Mouse (Mus musculus) heart, embryonic 12.5 days (tissue): ENCODE results near the gene Hoxa5. TPM values are rescaled to one million over a fixed set of nuclear protein-coding genes. Genes with fewer than 3 reads are reported as not detected.

Source experiments
- ATAC-seq: fragments of 200-750 bp; cut with Nextera tagmentation; 2 replicates; pipeline ENCODE4 v1.8.0; 2017; ENCODE audit warnings: moderate TSS enrichment, moderate library complexity; ENCODE audit not compliant: insufficient number of reproducible peaks, low FRiP score
- H3K27ac ChIP-seq: fragments of 300-500 bp; sonication (generic); 2 replicates; pipeline ENCODE4 v1.5.1; 2016; ENCODE audit warnings: mild to moderate bottlenecking, moderate library complexity; ENCODE audit not compliant: poor library complexity, severe bottlenecking
- H3K27me3 ChIP-seq: fragments of 300-500 bp; sonication (generic); replicated peaks from 2 replicates; pipeline ENCODE4 v1.6.1; 2016; ENCODE audit warnings: mild to moderate bottlenecking, moderate library complexity
- H3K36me3 ChIP-seq: fragments of 300-500 bp; sonication (generic); 2 replicates; pipeline ENCODE4 v1.6.1; 2016; ENCODE audit warnings: mild to moderate bottlenecking, moderate library complexity
- H3K4me1 ChIP-seq: fragments of 300-500 bp; sonication (generic); replicated peaks from 2 replicates; pipeline ENCODE4 v1.6.1; 2016; ENCODE audit warnings: mild to moderate bottlenecking
- H3K4me2 ChIP-seq: fragments of 300-500 bp; sonication (generic); 2 replicates; pipeline ENCODE4 v1.6.1; 2016; ENCODE audit warnings: mild to moderate bottlenecking, moderate library complexity
- H3K4me3 ChIP-seq: fragments of 300-500 bp; sonication (generic); 2 replicates; pipeline ENCODE4 v1.5.1; 2016; ENCODE audit warnings: mild to moderate bottlenecking
- H3K9ac ChIP-seq: fragments of 300-500 bp; sonication (generic); 2 replicates; pipeline ENCODE4 v1.6.1; 2016; ENCODE audit warnings: mild to moderate bottlenecking, moderate library complexity
- H3K9me3 ChIP-seq: fragments of 300-500 bp; sonication (generic); replicated peaks from 2 replicates; pipeline ENCODE4 v1.6.1; 2016; ENCODE audit warnings: mild to moderate bottlenecking, moderate library complexity
- WGBS: fragments of 180-500 bp; shearing (Covaris S2); methylation state at CpG from one replicate; pipeline ENCODE4 v1.1.7; 2016; 5-methylcytosine and 5-hydroxymethylcytosine counted together
- polyA plus RNA-seq: library from polyadenylated mRNA; unstranded; fragments of >200 nt; fragmentation: Nextera tagmentation; extraction: Ambion mirVana; gene quantifications from 2 replicates; pipeline ENCODE4 v1.2.1, GENCODE M21; 2016

The Hoxa5 gene
- polyA plus RNA-seq, 1 experiment from 2014 or later: 0.96 TPM

DNA sequence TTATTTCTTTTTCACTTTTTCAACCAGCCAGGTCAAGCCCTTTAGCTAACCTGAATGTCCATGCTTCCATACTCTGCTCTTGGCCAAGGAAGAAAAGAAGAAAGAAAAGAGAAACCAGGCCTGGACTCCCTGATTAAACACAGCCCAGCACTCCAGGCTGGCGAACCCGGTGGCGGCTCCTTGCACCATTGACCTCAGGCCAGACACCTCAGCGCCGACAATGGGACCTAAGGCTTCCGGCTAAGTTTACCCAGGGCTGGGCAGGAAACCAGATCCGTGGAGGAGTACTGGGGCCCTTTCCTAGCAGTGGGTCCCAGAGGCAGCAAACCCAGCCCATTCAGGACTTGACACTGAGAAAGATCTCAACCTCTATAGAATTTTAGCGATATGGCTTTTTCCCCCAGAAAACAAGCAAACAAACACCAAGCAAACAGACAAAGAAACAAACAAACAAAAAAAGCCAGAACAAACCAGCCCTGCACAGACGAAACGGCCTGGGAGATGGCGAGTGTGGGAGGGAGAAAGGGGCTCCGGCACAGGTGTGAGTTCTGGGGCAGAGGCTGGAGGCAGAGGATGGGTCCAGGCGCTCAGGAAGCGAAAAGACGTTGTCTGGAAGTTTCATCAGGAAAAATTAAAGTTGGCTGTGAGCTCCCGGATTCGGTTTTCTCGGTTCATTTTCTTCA is 27.6 kb upstream of the Hoxa5 start:
- no peak for ATAC-seq
- no peak overlapping the region for H3K4me3 ChIP-seq

DNA sequence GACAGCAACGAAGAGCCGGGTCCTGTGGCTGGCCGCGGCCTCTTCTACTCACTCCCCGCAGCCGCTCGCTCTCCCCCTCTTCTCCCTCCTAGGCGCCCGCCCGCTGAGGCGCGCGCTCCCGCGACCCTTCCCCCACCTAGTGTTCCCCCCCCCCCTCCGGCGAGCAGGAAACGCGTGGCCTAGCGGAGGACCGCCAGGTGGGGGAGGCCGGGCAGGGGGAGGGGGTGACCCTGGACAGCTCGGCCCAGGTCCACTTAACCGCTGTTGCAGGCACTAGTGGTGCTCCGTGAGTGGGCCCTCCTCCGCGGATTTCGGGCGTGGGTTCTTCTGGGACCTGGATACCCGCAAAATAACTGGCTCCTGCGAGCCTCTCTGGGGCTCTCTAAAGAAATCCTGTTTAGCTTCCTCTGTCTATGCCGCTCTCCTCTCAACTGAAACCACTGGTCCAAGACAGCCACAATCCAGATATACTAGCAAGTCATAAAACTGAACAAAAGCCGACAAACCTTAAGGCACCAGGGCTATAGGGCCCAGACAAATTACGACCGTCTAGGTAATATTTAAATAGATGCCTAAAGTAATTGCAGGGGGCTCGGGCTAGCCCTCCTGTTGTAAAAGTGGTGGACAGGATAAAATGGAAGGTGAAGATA is 26.3 kb upstream of the Hoxa5 start, which contains the start of gene Hoxa9:
Gene Hoxa9 (minus strand): TSS at position 574 of the 650 bp plus-strand sequence.
- WGBS: under 1% methylated on average over 29 of the region's 36 CpGs
- Histone ChIP-seq H3K9me3 (no peaks in the 10 kb centered on the region), H3K36me3 (no peaks in the 10 kb centered on the region), H3K4me2 (no peak within 1 kb of the TSS), H3K4me1 (peaks cover 8% of the 10 kb centered on the region; the same call in 1 of the 2 replicates), H3K9ac (no peak within 1 kb of the TSS), H3K4me3 (0 out of 2 replicates have a peak within 1 kb of the TSS, but pooled peaks have one; percentile 11), H3K27ac (no peak within 1 kb of the TSS), H3K27me3 (peaks cover 92% of the 10 kb centered on the region)
- no peak for ATAC-seq

More for the DNA sequence above, 27.6 kb upstream of the Hoxa5 start:
- WGBS: 1% methylated on average over 18 of the region's 18 CpGs
- Histone ChIP-seq H3K36me3 (no peaks in the 10 kb centered on the region), H3K27me3 (peaks cover 92% of the 10 kb centered on the region), H3K4me2 (no peak overlapping the region), H3K9me3 (no peaks in the 10 kb centered on the region), H3K4me1 (peaks cover 3% of the 10 kb centered on the region; the same call in 1 of the 2 replicates), H3K9ac (no peak overlapping the region), H3K27ac (no peak overlapping the region)

- 1% methylated on average over 44 of the region's 44 CpGs for WGBS
- no peak overlapping the region for H3K4me2 ChIP-seq
These were observed 25.4 kb upstream of the Hoxa5 start for GRCm38 (mm10) chr6:52229558-52230416.

GRCm38 (mm10) chr6:52228475-52229465 is 24.4 kb upstream of the Hoxa5 start:
- no peak overlapping the region for H3K4me2 ChIP-seq
- H3K27me3 ChIP-seq: peaks cover 92% of the 10 kb centered on the region
- no peaks in the 10 kb centered on the region for H3K36me3 ChIP-seq
- H3K4me1 ChIP-seq: peaks cover 8% of the 10 kb centered on the region; the same call in 1 of the 2 replicates
- 2% methylated on average over 38 of the region's 38 CpGs for WGBS
- no peak overlapping the region for H3K9ac ChIP-seq
- no peak overlapping the region for H3K27ac ChIP-seq
- no peak for ATAC-seq
- H3K4me3 ChIP-seq: no peak overlapping the region
- no peaks in the 10 kb centered on the region for H3K9me3 ChIP-seq

More at GRCm38 (mm10) chr6:52229558-52230416, 25.4 kb upstream of the Hoxa5 start:
- H3K4me3 ChIP-seq: no peak overlapping the region
- no peaks in the 10 kb centered on the region for H3K36me3 ChIP-seq
- no peak overlapping the region for H3K9ac ChIP-seq
- ATAC-seq: no peak
- no peaks in the 10 kb centered on the region for H3K9me3 ChIP-seq
- peaks cover 92% of the 10 kb centered on the region for H3K27me3 ChIP-seq
- H3K27ac ChIP-seq: no peak overlapping the region
- H3K4me1 ChIP-seq: peaks cover 8% of the 10 kb centered on the region; the same call in 1 of the 2 replicates

- no peak overlapping the region for H3K9ac ChIP-seq
- 6% methylated on average over 11 of the region's 11 CpGs for WGBS
- H3K9me3 ChIP-seq: no peaks in the 10 kb centered on the region
- no peak overlapping the region for H3K27ac ChIP-seq
- no peaks in the 10 kb centered on the region for H3K36me3 ChIP-seq
- H3K4me1 ChIP-seq: peaks cover 7% of the 10 kb centered on the region; the same call in 1 of the 2 replicates
- H3K4me3 ChIP-seq: no peak overlapping the region
- ATAC-seq: no peak
- H3K4me2 ChIP-seq: no peak overlapping the region
- H3K27me3 ChIP-seq: peaks cover 90% of the 10 kb centered on the region
These were observed 23.3 kb upstream of the Hoxa5 start for GRCm38 (mm10) chr6:52227470-52228222.

DNA sequence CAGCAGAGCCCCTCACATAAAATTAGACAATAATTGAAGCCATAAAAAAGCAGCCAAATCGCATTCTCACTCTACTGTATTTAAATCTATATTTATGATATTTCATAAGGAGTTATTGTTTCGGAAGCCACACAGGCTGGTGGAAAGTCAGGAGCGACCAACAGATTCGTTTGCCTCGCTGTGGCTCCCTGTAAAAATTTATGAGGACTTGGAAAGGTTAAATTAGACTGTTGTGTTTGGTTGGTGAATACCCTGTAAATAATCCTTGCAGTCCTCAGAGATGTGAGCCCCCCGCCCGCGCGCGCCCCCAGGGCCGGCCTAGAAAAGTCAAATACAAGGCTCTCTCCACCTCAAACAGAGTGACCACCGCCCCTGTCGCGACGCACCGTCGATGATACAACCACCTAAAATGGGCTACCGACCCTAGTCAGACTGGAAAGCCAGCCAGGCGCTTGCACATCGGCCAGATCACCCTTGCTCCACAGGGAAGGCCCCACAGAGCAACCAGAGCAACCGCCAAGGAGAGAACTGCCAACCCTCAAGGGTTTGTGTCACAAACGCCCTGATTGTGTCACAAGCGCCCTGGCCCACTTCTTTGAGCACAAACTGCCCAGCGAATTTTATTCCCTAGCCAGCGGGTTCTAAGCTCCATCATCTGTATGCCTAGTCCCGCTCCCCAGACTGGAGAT is 22.3 kb upstream of the Hoxa5 start:
- Histone ChIP-seq H3K4me3 (no peak overlapping the region), H3K4me2 (no peak overlapping the region)
- no peak for ATAC-seq

DNA sequence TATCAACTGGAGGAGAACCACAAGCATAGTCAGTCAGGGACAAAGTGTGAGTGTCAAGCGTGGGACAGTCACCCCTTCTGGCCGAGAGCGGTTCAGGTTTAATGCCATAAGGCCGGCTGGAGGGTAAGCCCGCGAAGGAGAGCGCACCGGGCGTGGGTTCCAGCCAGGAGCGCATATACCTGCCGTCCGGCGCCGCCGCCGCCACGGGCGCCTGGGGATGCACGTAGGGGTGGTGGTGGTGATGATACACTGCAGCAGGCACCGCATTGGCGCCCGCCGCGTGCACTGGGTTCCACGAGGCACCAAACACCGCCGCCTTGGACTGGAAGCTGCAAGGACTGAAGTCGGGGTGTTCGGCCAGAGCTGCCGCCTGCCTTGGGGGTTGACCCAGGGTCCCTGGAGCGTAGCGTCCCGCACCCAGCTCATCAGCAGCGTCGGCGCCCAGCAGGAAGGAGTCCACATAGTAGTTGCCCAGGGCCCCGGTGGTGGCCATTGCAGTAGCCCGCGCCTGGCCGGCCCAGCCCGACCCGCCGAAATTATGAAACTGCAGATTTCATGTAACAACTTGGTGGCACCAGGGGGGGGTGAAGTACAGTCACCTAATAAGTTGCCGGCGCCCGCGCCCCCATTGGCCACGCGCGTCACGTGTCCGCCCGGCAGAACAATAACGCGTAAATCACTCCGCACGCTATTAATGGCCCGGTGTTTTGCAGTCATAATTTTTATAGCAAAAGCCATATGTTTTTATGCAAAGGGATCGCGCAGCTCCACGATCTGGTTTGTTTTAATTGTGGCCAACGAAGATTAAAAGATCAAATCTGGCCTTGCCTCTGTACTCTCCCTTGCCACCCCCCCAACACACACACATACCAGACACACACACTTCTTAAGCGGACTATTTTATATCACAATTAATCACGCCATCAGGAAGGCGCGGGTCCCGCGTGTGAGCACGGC is 21.5 kb upstream of the Hoxa5 start:
- no peak for ATAC-seq
- Histone ChIP-seq H3K4me3 (peak overlapping the region; percentile 13), H3K4me1 (peaks cover 16% of the 10 kb centered on the region), H3K9me3 (no peaks in the 10 kb centered on the region), H3K4me2 (0 out of 2 replicates have a peak overlapping the region, but pooled peaks have one; percentile 5), H3K9ac (no peak overlapping the region), H3K27ac (no peak overlapping the region), H3K36me3 (no peaks in the 10 kb centered on the region), H3K27me3 (peaks cover 95% of the 10 kb centered on the region)
- 2% methylated on average over 69 of the region's 69 CpGs for WGBS

More for the DNA sequence above, 22.3 kb upstream of the Hoxa5 start:
- no peaks in the 10 kb centered on the region for H3K36me3 ChIP-seq
- 3% methylated on average over 26 of the region's 26 CpGs for WGBS
- H3K27me3 ChIP-seq: peaks cover 90% of the 10 kb centered on the region
- no peak overlapping the region for H3K27ac ChIP-seq
- peaks cover 11% of the 10 kb centered on the region for H3K4me1 ChIP-seq
- H3K9ac ChIP-seq: no peak overlapping the region
- H3K9me3 ChIP-seq: no peaks in the 10 kb centered on the region

- no peak overlapping the region for H3K9ac ChIP-seq
- H3K36me3 ChIP-seq: no peaks in the 10 kb centered on the region
- WGBS: 2% methylated on average over 36 of the region's 36 CpGs
- no peak overlapping the region for H3K27ac ChIP-seq
- H3K4me3 ChIP-seq: no peak overlapping the region
- H3K27me3 ChIP-seq: peaks cover 95% of the 10 kb centered on the region
- ATAC-seq: no peak
- no peak overlapping the region for H3K4me2 ChIP-seq
- no peaks in the 10 kb centered on the region for H3K9me3 ChIP-seq
- H3K4me1 ChIP-seq: peaks cover 16% of the 10 kb centered on the region
These were observed 20.7 kb upstream of the Hoxa5 start for GRCm38 (mm10) chr6:52224895-52225611.
